Mouse (Mus musculus): ENCODE results near the gene Tab2.

GRCm38 (mm10) chr10:7874194-7874593 lies 81.8 kb downstream of the Tab2 start:
- TF ChIP-seq POLR2A (IDR thresholded peaks at IDR 0.05; ENCODE audit: insufficient read length, low read depth) (no peak), TCF3 (IDR thresholded peaks at IDR 0.05; ENCODE audit: insufficient read length, low read depth) (no peak), POLR2AphosphoS2 (IDR thresholded peaks at IDR 0.05; ENCODE audit: insufficient read length, low read depth) (no peak), MYOG (IDR thresholded peaks at IDR 0.05; ENCODE audit: control insufficient read depth in 1 of 3, insufficient read depth in 1 of 3, insufficient read length in 2 of 3, low read depth in 2 of 3) (no peak), CEBPB (IDR thresholded peaks at IDR 0.05; ENCODE audit: insufficient read depth, poor library complexity, severe bottlenecking) (no peak), MAX (IDR thresholded peaks at IDR 0.05; ENCODE audit: low read depth) (no peak), USF1 (IDR thresholded peaks at IDR 0.05; ENCODE audit: low read depth) (no peak), MYOD1 (IDR thresholded peaks at IDR 0.05; ENCODE audit: control insufficient read depth in 1 of 3, insufficient read length in 2 of 3, low read depth in 2 of 3) (no peak), E2F4 (IDR thresholded peaks at IDR 0.05; ENCODE audit: insufficient read depth) (no peak), SRF (IDR thresholded peaks at IDR 0.05; ENCODE audit: control insufficient read depth, insufficient read length, low read depth) (no peak), TCF12 (IDR thresholded peaks at IDR 0.05; ENCODE audit: insufficient read depth, poor library complexity, severe bottlenecking) (no peak)
